Mouse (Mus musculus): ENCODE measurements around the gene Borcs7. TPM values are rescaled to one million over a fixed set of nuclear protein-coding genes. Genes with fewer than 3 reads are reported as not detected.

Borcs7 gene
- polyA plus RNA-seq, 1 experiment from 2014 or later = 14.4 TPM

- H3K4me1 ChIP-seq = no peaks in the 10 kb centered on the region
- peaks cover 43% of the 10 kb centered on the region for H3K36me3 ChIP-seq
- no peak for ATAC-seq (replicated peaks)
- H3K27ac ChIP-seq (replicated peaks) = no peak overlapping the region
- 83% methylated on average over 5 of the region's 5 CpGs for WGBS
- no peak overlapping the region for H3K9ac ChIP-seq (replicated peaks)
- H3K9me3 ChIP-seq = no peaks in the 10 kb centered on the region
- no peak overlapping the region for H3K4me3 ChIP-seq
- H3K4me2 ChIP-seq (replicated peaks) = no peak overlapping the region
- H3K27me3 ChIP-seq = no peaks in the 10 kb centered on the region
Observed at GRCm38 (mm10) chr19:46653188-46653587, 36.5 kb upstream of the Borcs7 start.

GRCm38 (mm10) chr19:46653616-46654235 is 36.0 kb upstream of the Borcs7 start:
- ATAC-seq (replicated peaks) = no peak
- H3K4me2 ChIP-seq (replicated peaks) = no peak overlapping the region
- H3K36me3 ChIP-seq = peaks cover 43% of the 10 kb centered on the region
- H3K4me1 ChIP-seq = no peaks in the 10 kb centered on the region
- H3K27me3 ChIP-seq = no peaks in the 10 kb centered on the region
- no peak overlapping the region for H3K27ac ChIP-seq (replicated peaks)
- WGBS = 93% methylated on average over 14 of the region's 14 CpGs
- no peak overlapping the region for H3K4me3 ChIP-seq
- no peaks in the 10 kb centered on the region for H3K9me3 ChIP-seq
- H3K9ac ChIP-seq (replicated peaks) = no peak overlapping the region

- no peak overlapping the region for H3K27ac ChIP-seq (replicated peaks)
- no peaks in the 10 kb centered on the region for H3K27me3 ChIP-seq
- 93% methylated on average over 10 of the region's 10 CpGs for WGBS
- no peak overlapping the region for H3K9ac ChIP-seq (replicated peaks)
- peaks cover 43% of the 10 kb centered on the region for H3K36me3 ChIP-seq
- H3K4me2 ChIP-seq (replicated peaks) = no peak overlapping the region
- H3K4me1 ChIP-seq = no peaks in the 10 kb centered on the region
- no peak overlapping the region for H3K4me3 ChIP-seq
- no peaks in the 10 kb centered on the region for H3K9me3 ChIP-seq
- ATAC-seq (replicated peaks) = no peak
Observed at GRCm38 (mm10) chr19:46655626-46656025, 34.1 kb upstream of the Borcs7 start.

GRCm38 (mm10) chr19:46656151-46656840 is 33.4 kb upstream of the Borcs7 start:
- Histone ChIP-seq H3K9ac (replicated peaks) (no peak overlapping the region), H3K36me3 (peaks cover 43% of the 10 kb centered on the region), H3K27ac (replicated peaks) (no peak overlapping the region), H3K9me3 (no peaks in the 10 kb centered on the region), H3K27me3 (no peaks in the 10 kb centered on the region), H3K4me2 (replicated peaks) (no peak overlapping the region), H3K4me3 (no peak overlapping the region), H3K4me1 (no peaks in the 10 kb centered on the region)
- 94% methylated on average over 21 of the region's 21 CpGs for WGBS
- no peak for ATAC-seq (replicated peaks)

- 97% methylated on average over 3 of the region's 3 CpGs for WGBS
- no peaks in the 10 kb centered on the region for H3K9me3 ChIP-seq
- no peaks in the 10 kb centered on the region for H3K4me1 ChIP-seq
- no peak overlapping the region for H3K4me3 ChIP-seq
- H3K9ac ChIP-seq (replicated peaks) = no peak overlapping the region
- peaks cover 41% of the 10 kb centered on the region for H3K36me3 ChIP-seq
- H3K27ac ChIP-seq (replicated peaks) = no peak overlapping the region
- no peaks in the 10 kb centered on the region for H3K27me3 ChIP-seq
- H3K4me2 ChIP-seq (replicated peaks) = no peak overlapping the region
- no peak for ATAC-seq (replicated peaks)
Observed at GRCm38 (mm10) chr19:46657339-46658020, 32.2 kb upstream of the Borcs7 start.

GRCm38 (mm10) chr19:46658348-46658747 is 31.4 kb upstream of the Borcs7 start:
- no peak for ATAC-seq (replicated peaks)
- H3K4me3 ChIP-seq = no peak overlapping the region
- 96% methylated on average over 7 of the region's 7 CpGs for WGBS
- H3K9ac ChIP-seq (replicated peaks) = no peak overlapping the region
- H3K4me2 ChIP-seq (replicated peaks) = no peak overlapping the region
- H3K36me3 ChIP-seq = peaks cover 34% of the 10 kb centered on the region
- H3K4me1 ChIP-seq = no peaks in the 10 kb centered on the region
- H3K9me3 ChIP-seq = no peaks in the 10 kb centered on the region
- H3K27ac ChIP-seq (replicated peaks) = no peak overlapping the region
- H3K27me3 ChIP-seq = no peaks in the 10 kb centered on the region

- Histone ChIP-seq H3K36me3 (peaks cover 30% of the 10 kb centered on the region), H3K27me3 (no peaks in the 10 kb centered on the region), H3K4me2 (replicated peaks) (no peak overlapping the region), H3K27ac (replicated peaks) (no peak overlapping the region), H3K9me3 (no peaks in the 10 kb centered on the region), H3K4me1 (no peaks in the 10 kb centered on the region), H3K4me3 (no peak overlapping the region), H3K9ac (replicated peaks) (no peak overlapping the region)
- WGBS = 92% methylated on average over 9 of the region's 9 CpGs
- no peak for ATAC-seq (replicated peaks)
Observed at GRCm38 (mm10) chr19:46658851-46659250, 30.9 kb upstream of the Borcs7 start.

- Histone ChIP-seq H3K4me1 (peaks cover 6% of the 10 kb centered on the region), H3K9ac (replicated peaks) (no peak overlapping the region), H3K36me3 (peaks cover 6% of the 10 kb centered on the region; the same call in 1 of the 2 replicates), H3K4me3 (no peak overlapping the region), H3K27ac (replicated peaks) (no peak overlapping the region), H3K9me3 (no peaks in the 10 kb centered on the region), H3K4me2 (replicated peaks) (no peak overlapping the region), H3K27me3 (no peaks in the 10 kb centered on the region)
- 76% methylated on average over 4 of the region's 4 CpGs for whole genome bisulfite sequencing
- no peak for ATAC-seq (replicated peaks)
Observed at GRCm38 (mm10) chr19:46661511-46661910, 28.2 kb upstream of the Borcs7 start.

- Histone ChIP-seq H3K4me2 (replicated peaks) (no peak overlapping the region), H3K4me1 (peaks cover 6% of the 10 kb centered on the region), H3K27ac (replicated peaks) (no peak overlapping the region), H3K9ac (replicated peaks) (no peak overlapping the region), H3K9me3 (no peaks in the 10 kb centered on the region), H3K4me3 (no peak overlapping the region), H3K36me3 (peaks cover 1% of the 10 kb centered on the region; the same call in 1 of the 2 replicates), H3K27me3 (no peaks in the 10 kb centered on the region)
- ATAC-seq (replicated peaks) = no peak
- 92% methylated on average over 8 of the region's 8 CpGs for WGBS
Observed at GRCm38 (mm10) chr19:46662214-46662613, 27.5 kb upstream of the Borcs7 start.

- Histone ChIP-seq H3K9me3 (no peaks in the 10 kb centered on the region), H3K4me3 (no peak overlapping the region), H3K4me2 (replicated peaks) (no peak overlapping the region), H3K27me3 (no peaks in the 10 kb centered on the region), H3K27ac (replicated peaks) (no peak overlapping the region), H3K4me1 (peaks cover 6% of the 10 kb centered on the region), H3K36me3 (no peaks in the 10 kb centered on the region), H3K9ac (replicated peaks) (no peak overlapping the region)
- no peak for ATAC-seq (replicated peaks)
- WGBS = 85% methylated on average over 6 of the region's 6 CpGs
Observed at GRCm38 (mm10) chr19:46662784-46663183, 26.9 kb upstream of the Borcs7 start.

- H3K27me3 ChIP-seq = no peaks in the 10 kb centered on the region
- H3K9ac ChIP-seq (replicated peaks) = no peak overlapping the region
- H3K4me3 ChIP-seq = no peak overlapping the region
- H3K36me3 ChIP-seq = no peaks in the 10 kb centered on the region
- ATAC-seq (replicated peaks) = no peak
- H3K4me1 ChIP-seq = peaks cover 6% of the 10 kb centered on the region
- H3K27ac ChIP-seq (replicated peaks) = no peak overlapping the region
- 34% methylated on average over 7 of the region's 7 CpGs for WGBS
- H3K9me3 ChIP-seq = no peaks in the 10 kb centered on the region
- no peak overlapping the region for H3K4me2 ChIP-seq (replicated peaks)
Observed at GRCm38 (mm10) chr19:46665474-46665873, 24.2 kb upstream of the Borcs7 start.

- 74% methylated on average over 11 of the region's 11 CpGs for WGBS
- no peaks in the 10 kb centered on the region for H3K36me3 ChIP-seq
- H3K9ac ChIP-seq (replicated peaks) = no peak overlapping the region
- no peak overlapping the region for H3K4me3 ChIP-seq
- H3K27ac ChIP-seq (replicated peaks) = no peak overlapping the region
- ATAC-seq (replicated peaks) = no peak
- peaks cover 6% of the 10 kb centered on the region for H3K4me1 ChIP-seq
- no peak overlapping the region for H3K4me2 ChIP-seq (replicated peaks)
- no peaks in the 10 kb centered on the region for H3K27me3 ChIP-seq
- no peaks in the 10 kb centered on the region for H3K9me3 ChIP-seq
Observed at GRCm38 (mm10) chr19:46667300-46667699, 22.4 kb upstream of the Borcs7 start.
